Mouse (Mus musculus) bone marrow macrophage, adult 2 months (primary cell): ENCODE results near the gene Rapgef2. TPM values are rescaled to one million over a fixed set of nuclear protein-coding genes. Genes with fewer than 3 reads are reported as not detected.

Experiments used
- H3K27ac ChIP-seq: 2 replicates; pipeline ENCODE4 v1.5.1; 2012; ENCODE audit warnings: low read depth, low read length; ENCODE audit not compliant: insufficient read depth
- H3K4me1 ChIP-seq: 2 replicates; pipeline ENCODE4 v1.6.1; 2012; ENCODE audit warnings: low read length; ENCODE audit not compliant: control insufficient read depth, insufficient read depth
- H3K4me3 ChIP-seq: 2 replicates; pipeline ENCODE4 v1.5.1; 2012; ENCODE audit warnings: mild to moderate bottlenecking, low read length, moderate library complexity; ENCODE audit not compliant: insufficient read depth
- CTCF ChIP-seq: IDR thresholded peaks from 2 replicates; pipeline ENCODE4 v1.5.1; 2012; ENCODE audit warnings: low read depth, mild to moderate bottlenecking, low read length, moderate library complexity
- POLR2A ChIP-seq: IDR thresholded peaks from 2 replicates; pipeline ENCODE4 v1.6.1; 2012; ENCODE audit warnings: mild to moderate bottlenecking, low read depth, low read length, borderline replicate concordance
- polyA plus RNA-seq: library from polyadenylated mRNA; stranded (reverse); fragments of >200 nt; gene quantifications from 2 replicates; pipeline ENCODE4 v1.2.4, GENCODE M21; 2012; ENCODE audit not compliant: missing spikeins, insufficient read depth, insufficient read length

Gene Rapgef2
- polyA plus RNA-seq, 1 experiment: 13.3 TPM

- TF ChIP-seq CTCF: no peak
- TF ChIP-seq POLR2A: no peak
- no peak overlapping the region for H3K4me3 ChIP-seq
- peaks cover 26% of the 10 kb centered on the region for H3K4me1 ChIP-seq
- no peak overlapping the region for H3K27ac ChIP-seq
Observed at GRCm38 (mm10) chr3:79254023-79254422, 32.3 kb downstream of the Rapgef2 start.

- H3K4me3 ChIP-seq: no peak overlapping the region
- TF ChIP-seq POLR2A (no peak), CTCF (no peak)
- peaks cover 26% of the 10 kb centered on the region for H3K4me1 ChIP-seq
- no peak overlapping the region for H3K27ac ChIP-seq
Observed at GRCm38 (mm10) chr3:79253416-79253815, 32.9 kb downstream of the Rapgef2 start.

GRCm38 (mm10) chr3:79252921-79253394 lies 33.4 kb downstream of the Rapgef2 start:
- Histone ChIP-seq H3K4me3 (peak overlapping the region; percentile 36), H3K27ac (peak overlapping the region; percentile 27), H3K4me1 (peaks cover 29% of the 10 kb centered on the region)
- TF ChIP-seq POLR2A: no peak
- no peak for TF ChIP-seq CTCF

- H3K4me3 ChIP-seq: no peak overlapping the region
- TF ChIP-seq CTCF (no peak), POLR2A (no peak)
- H3K4me1 ChIP-seq: peaks cover 29% of the 10 kb centered on the region
- no peak overlapping the region for H3K27ac ChIP-seq
Observed at GRCm38 (mm10) chr3:79249955-79250354, 36.4 kb downstream of the Rapgef2 start.

GRCm38 (mm10) chr3:79248659-79249235 lies 37.6 kb downstream of the Rapgef2 start:
- TF ChIP-seq POLR2A (no peak), CTCF (no peak)
- H3K27ac ChIP-seq: no peak overlapping the region
- no peak overlapping the region for H3K4me3 ChIP-seq
- H3K4me1 ChIP-seq: peaks cover 19% of the 10 kb centered on the region

GRCm38 (mm10) chr3:79248208-79248607 lies 38.1 kb downstream of the Rapgef2 start:
- Histone ChIP-seq H3K4me3 (no peak overlapping the region), H3K4me1 (peaks cover 14% of the 10 kb centered on the region), H3K27ac (no peak overlapping the region)
- TF ChIP-seq CTCF: no peak
- no peak for TF ChIP-seq POLR2A

GRCm38 (mm10) chr3:79244347-79244746 lies 42.0 kb downstream of the Rapgef2 start:
- Histone ChIP-seq H3K27ac (no peak overlapping the region), H3K4me1 (peaks cover 7% of the 10 kb centered on the region; the same call in 1 of the 2 replicates), H3K4me3 (no peak overlapping the region)
- TF ChIP-seq CTCF (no peak), POLR2A (no peak)

- Histone ChIP-seq H3K27ac (no peak overlapping the region), H3K4me3 (no peak overlapping the region), H3K4me1 (peaks cover 7% of the 10 kb centered on the region)
- TF ChIP-seq POLR2A (no peak), CTCF (no peak)
Observed at GRCm38 (mm10) chr3:79242922-79243705, 43.2 kb downstream of the Rapgef2 start.

GRCm38 (mm10) chr3:79242298-79242697 lies 44.0 kb downstream of the Rapgef2 start:
- Histone ChIP-seq H3K4me3 (no peak overlapping the region), H3K27ac (no peak overlapping the region), H3K4me1 (peaks cover 13% of the 10 kb centered on the region)
- TF ChIP-seq POLR2A (no peak), CTCF (no peak)

GRCm38 (mm10) chr3:79239066-79239462 lies 47.3 kb downstream of the Rapgef2 start:
- Histone ChIP-seq H3K4me3 (peak overlapping the region; percentile 46), H3K4me1 (peaks cover 17% of the 10 kb centered on the region), H3K27ac (peak overlapping the region; percentile 55)
- TF ChIP-seq CTCF (no peak), POLR2A (no peak)
